Mouse (Mus musculus): Measurements from ENCODE around the gene Ccnk. TPM values are rescaled to one million over a fixed set of nuclear protein-coding genes. Genes with fewer than 3 reads are reported as not detected.

Gene Ccnk
- polyA plus RNA-seq, 1 experiment from 2014 or later, result 5.4 TPM

Other genes starting within 250 kb of the Ccnk start
- gene Bcl11b, start 176.0 kb upstream of the Ccnk start, polyA plus RNA-seq (2016; fragmentation: Nextera tagmentation; extraction: Ambion mirVana), result 46.0 and 54.4 TPM in 2 replicates
- gene Setd3, start 265 bp upstream of the Ccnk start, polyA plus RNA-seq (2016; fragmentation: Nextera tagmentation; extraction: Ambion mirVana), result 103 and 112 TPM in 2 replicates
- gene Ccdc85c, start 95.8 kb downstream of the Ccnk start, polyA plus RNA-seq (2016; fragmentation: Nextera tagmentation; extraction: Ambion mirVana), result 10.7 and 14.7 TPM in 2 replicates
- 3.3 and 3.5 TPM in 2 replicates for gene Hhipl1, start 126.7 kb downstream of the Ccnk start, polyA plus RNA-seq (2016; fragmentation: Nextera tagmentation; extraction: Ambion mirVana)
- 24.4 and 24.6 TPM in 2 replicates for gene Cyp46a1, start 154.8 kb downstream of the Ccnk start, polyA plus RNA-seq (2016; fragmentation: Nextera tagmentation; extraction: Ambion mirVana)
- gene Eml1, start 191.4 kb downstream of the Ccnk start, polyA plus RNA-seq (2016; fragmentation: Nextera tagmentation; extraction: Ambion mirVana), result 82.4 and 83.0 TPM in 2 replicates